Mouse (Mus musculus): ENCODE measurements around the gene Ifit3b.

DNA sequence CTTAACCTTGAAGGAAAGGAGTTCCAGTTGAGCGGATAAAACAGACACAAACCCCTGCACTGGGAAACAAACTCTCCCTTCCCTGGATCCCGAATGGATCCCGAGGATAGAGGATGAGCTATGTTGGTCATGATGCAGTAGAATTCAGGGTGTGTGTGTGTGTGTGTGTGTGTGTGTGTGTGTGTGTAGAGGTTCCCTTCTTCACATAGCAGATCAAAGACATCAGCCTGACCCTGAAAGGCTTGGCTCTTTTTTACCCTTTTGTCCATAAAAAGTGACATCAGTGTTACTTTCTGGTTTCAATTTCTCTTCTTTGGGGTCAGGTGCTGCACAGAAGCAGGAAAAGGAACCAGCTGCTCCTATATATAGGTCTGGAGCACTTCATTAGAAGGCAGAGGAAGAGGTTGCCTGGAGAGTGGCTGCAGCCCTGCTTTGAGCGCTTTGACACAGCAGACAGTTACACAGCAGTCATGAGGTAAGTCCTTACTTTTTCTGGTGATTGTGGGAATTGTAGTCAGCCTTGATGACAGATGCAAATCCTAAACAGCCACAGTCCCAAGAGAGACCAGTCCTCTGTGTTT is 37.8 kb upstream of the Ifit3b start:
- TF ChIP-seq CTCF (IDR thresholded peaks at IDR 0.05) (no peak), EP300 (IDR thresholded peaks at IDR 0.05) (no peak)

All from lung, postnatal 0 days (tissue).